Mouse (Mus musculus) small intestine, adult 2 months (tissue): Measurements from ENCODE around the gene Ankle2. TPM values are rescaled to one million over a fixed set of nuclear protein-coding genes. Genes with fewer than 3 reads are reported as not detected.

ENCODE experiments used
- H3K27ac ChIP-seq: fragments of 200-500 bp; 2 replicates; pipeline ENCODE4 v1.5.1; 2012; ENCODE audit warnings: low read depth, low read length, control low read depth, inconsistent platforms; ENCODE audit not compliant: insufficient read depth
- H3K27me3 ChIP-seq: fragments of 200-500 bp; 2 replicates; pipeline ENCODE4 v1.6.1; 2012; ENCODE audit warnings: mild to moderate bottlenecking, moderate library complexity, low read length, inconsistent platforms; ENCODE audit not compliant: control insufficient read depth, insufficient read depth
- H3K36me3 ChIP-seq: fragments of 200-500 bp; 2 replicates; pipeline ENCODE4 v1.6.1; 2012; ENCODE audit warnings: mild to moderate bottlenecking, low read length, control low read depth, inconsistent platforms; ENCODE audit not compliant: control insufficient read depth, insufficient read depth
- H3K4me1 ChIP-seq: fragments of 200-500 bp; 2 replicates; pipeline ENCODE4 v1.6.1; 2012; ENCODE audit warnings: low read length, inconsistent platforms, mixed read lengths; ENCODE audit not compliant: control insufficient read depth, insufficient read depth, insufficient read length
- H3K4me3 ChIP-seq: fragments of 200-500 bp; 2 replicates; pipeline ENCODE4 v1.5.1; 2012; ENCODE audit warnings: low read depth, mild to moderate bottlenecking, control low read depth, inconsistent platforms, low read length, moderate library complexity
- CTCF ChIP-seq: fragments of 200-500 bp; IDR thresholded peaks from 2 replicates; pipeline ENCODE4 v1.5.1; 2012; ENCODE audit warnings: low read depth, mild to moderate bottlenecking, control low read depth, inconsistent platforms, low read length, moderate library complexity, mixed read lengths; ENCODE audit not compliant: insufficient replicate concordance, insufficient read length; ENCODE audit errors: extremely low read depth
- POLR2A ChIP-seq: fragments of 200-500 bp; IDR thresholded peaks from 2 replicates; pipeline ENCODE4 v1.6.1; 2012; ENCODE audit warnings: low read depth, mild to moderate bottlenecking, control low read depth, inconsistent platforms, low read length, moderate library complexity
- WGBS: fragments of 180-500 bp; shearing (Covaris S2); methylation state at CpG from one replicate; pipeline ENCODE4 v1.1.7; 2018; 5-methylcytosine and 5-hydroxymethylcytosine counted together
- polyA plus RNA-seq: library from polyadenylated mRNA; depleted of rRNA; stranded (reverse); fragments of >200 nt; gene quantifications from 2 replicates; pipeline ENCODE4 v1.2.3, GENCODE M21; 2012; rRNA removed

Ankle2 gene
- polyA plus RNA-seq, 1 experiment, result 4.6 TPM

GRCm38 (mm10) chr5:110296637-110297036 lies 65.8 kb downstream of the Ankle2 start:
- WGBS, result 91% methylated on average over 1 of the region's 1 CpGs
- Histone ChIP-seq H3K36me3 (peaks cover 2% of the 10 kb centered on the region; the same call in 1 of the 2 replicates), H3K27me3 (no peaks in the 10 kb centered on the region), H3K4me3 (no peak overlapping the region), H3K4me1 (no peaks in the 10 kb centered on the region), H3K27ac (no peak overlapping the region)
- TF ChIP-seq POLR2A, result no peak
- TF ChIP-seq CTCF, result no peak

GRCm38 (mm10) chr5:110300591-110300990 lies 69.8 kb downstream of the Ankle2 start:
- peaks cover 6% of the 10 kb centered on the region for H3K36me3 ChIP-seq
- WGBS, result 86% methylated on average over 2 of the region's 2 CpGs
- H3K27ac ChIP-seq, result no peak overlapping the region
- no peaks in the 10 kb centered on the region for H3K4me1 ChIP-seq
- no peaks in the 10 kb centered on the region for H3K27me3 ChIP-seq
- TF ChIP-seq CTCF, result no peak
- TF ChIP-seq POLR2A, result no peak
- no peak overlapping the region for H3K4me3 ChIP-seq

Other genes starting within 250 kb of the Ankle2 start
- 0.34 and 1.0 TPM in 2 replicates for gene Zfp932, start 234.5 kb upstream of the Ankle2 start, polyA plus RNA-seq
- gene Gm17655, start 158.5 kb upstream of the Ankle2 start, polyA plus RNA-seq, result not detected in 2 replicates
- 0.05 TPM in 1 of 2 replicates, not detected in the other for gene Gm35315, start 136.6 kb upstream of the Ankle2 start, polyA plus RNA-seq
- gene Plcxd1, start 131.0 kb upstream of the Ankle2 start, polyA plus RNA-seq, result 0.28 and 0.86 TPM in 2 replicates
- 53.2 and 101 TPM in 2 replicates for gene Gtpbp6, start 122.8 kb upstream of the Ankle2 start, polyA plus RNA-seq
- gene Zfp605, start 120.9 kb upstream of the Ankle2 start, polyA plus RNA-seq, result 0.04 and 0.10 TPM in 2 replicates
- gene Chfr, start 95.2 kb upstream of the Ankle2 start, polyA plus RNA-seq, result 24.6 and 65.1 TPM in 2 replicates
- 4.1 and 6.7 TPM in 2 replicates for gene Golga3, start 54.3 kb upstream of the Ankle2 start, polyA plus RNA-seq
- gene Pgam5, start 38.9 kb downstream of the Ankle2 start, polyA plus RNA-seq, result 7.3 and 8.6 TPM in 2 replicates
- gene Pxmp2, start 55.2 kb downstream of the Ankle2 start, polyA plus RNA-seq, result 2.5 and 7.1 TPM in 2 replicates
- gene Pole, start 55.3 kb downstream of the Ankle2 start, polyA plus RNA-seq, result 3.4 and 5.7 TPM in 2 replicates
- gene P2rx2, start 112.2 kb downstream of the Ankle2 start, polyA plus RNA-seq, result 1.2 and 2.3 TPM in 2 replicates
- gene Lrcol1, start 113.7 kb downstream of the Ankle2 start, polyA plus RNA-seq, result not detected in 2 replicates
- 89.3 and 150 TPM in 2 replicates for gene Fbrsl1, start 217.5 kb downstream of the Ankle2 start, polyA plus RNA-seq